Mouse (Mus musculus) small intestine, adult 2 months (tissue): Measurements from ENCODE around the gene Nae1. TPM values are rescaled to one million over a fixed set of nuclear protein-coding genes. Genes with fewer than 3 reads are reported as not detected.

Experiments used
- H3K27ac ChIP-seq: fragments of 200-500 bp; 2 replicates; pipeline ENCODE4 v1.5.1; 2012; ENCODE audit warnings: low read depth, low read length, control low read depth, inconsistent platforms; ENCODE audit not compliant: insufficient read depth
- H3K27me3 ChIP-seq: fragments of 200-500 bp; 2 replicates; pipeline ENCODE4 v1.6.1; 2012; ENCODE audit warnings: mild to moderate bottlenecking, moderate library complexity, low read length, inconsistent platforms; ENCODE audit not compliant: control insufficient read depth, insufficient read depth
- H3K36me3 ChIP-seq: fragments of 200-500 bp; 2 replicates; pipeline ENCODE4 v1.6.1; 2012; ENCODE audit warnings: mild to moderate bottlenecking, low read length, control low read depth, inconsistent platforms; ENCODE audit not compliant: control insufficient read depth, insufficient read depth
- H3K4me1 ChIP-seq: fragments of 200-500 bp; 2 replicates; pipeline ENCODE4 v1.6.1; 2012; ENCODE audit warnings: low read length, inconsistent platforms, mixed read lengths; ENCODE audit not compliant: control insufficient read depth, insufficient read depth, insufficient read length
- H3K4me3 ChIP-seq: fragments of 200-500 bp; 2 replicates; pipeline ENCODE4 v1.5.1; 2012; ENCODE audit warnings: low read depth, mild to moderate bottlenecking, control low read depth, inconsistent platforms, low read length, moderate library complexity
- CTCF ChIP-seq: fragments of 200-500 bp; IDR thresholded peaks from 2 replicates; pipeline ENCODE4 v1.5.1; 2012; ENCODE audit warnings: low read depth, mild to moderate bottlenecking, control low read depth, inconsistent platforms, low read length, moderate library complexity, mixed read lengths; ENCODE audit not compliant: insufficient replicate concordance, insufficient read length; ENCODE audit errors: extremely low read depth
- POLR2A ChIP-seq: fragments of 200-500 bp; IDR thresholded peaks from 2 replicates; pipeline ENCODE4 v1.6.1; 2012; ENCODE audit warnings: low read depth, mild to moderate bottlenecking, control low read depth, inconsistent platforms, low read length, moderate library complexity
- WGBS: fragments of 180-500 bp; shearing (Covaris S2); methylation state at CpG from one replicate; pipeline ENCODE4 v1.1.7; 2018; 5-methylcytosine and 5-hydroxymethylcytosine counted together
- polyA plus RNA-seq: library from polyadenylated mRNA; depleted of rRNA; stranded (reverse); fragments of >200 nt; gene quantifications from 2 replicates; pipeline ENCODE4 v1.2.3, GENCODE M21; 2012; rRNA removed

The Nae1 gene
- polyA plus RNA-seq, 1 experiment: 3.0 TPM

DNA sequence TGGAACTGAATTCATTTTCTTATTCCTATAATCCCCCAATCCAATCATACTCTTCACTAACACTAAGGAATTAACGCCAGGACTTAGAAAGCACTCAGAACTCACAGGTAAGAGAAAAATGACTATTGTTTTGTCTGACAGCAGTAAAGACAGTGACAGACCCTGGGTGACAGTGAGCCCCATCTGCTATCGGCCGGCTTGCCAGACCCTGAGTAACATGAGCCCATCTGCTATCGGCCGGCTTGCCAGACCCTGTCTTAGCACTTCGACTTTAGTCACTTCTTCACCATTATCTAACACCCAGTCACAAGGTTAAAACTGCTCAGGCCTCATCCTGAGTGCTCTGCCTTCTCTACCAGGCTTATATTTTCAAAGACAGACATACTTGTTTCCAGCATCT, 4.8 kb downstream of the Nae1 start:
- 92% methylated on average over 6 of the region's 6 CpGs for WGBS
- no peaks in the 10 kb centered on the region; the same call in 1 of the 2 replicates for H3K4me1 ChIP-seq
- no peak overlapping the region for H3K4me3 ChIP-seq
- TF ChIP-seq POLR2A (no peak), CTCF (no peak)
- H3K27me3 ChIP-seq: no peaks in the 10 kb centered on the region
- H3K36me3 ChIP-seq: peaks cover 21% of the 10 kb centered on the region
- no peak overlapping the region for H3K27ac ChIP-seq

DNA sequence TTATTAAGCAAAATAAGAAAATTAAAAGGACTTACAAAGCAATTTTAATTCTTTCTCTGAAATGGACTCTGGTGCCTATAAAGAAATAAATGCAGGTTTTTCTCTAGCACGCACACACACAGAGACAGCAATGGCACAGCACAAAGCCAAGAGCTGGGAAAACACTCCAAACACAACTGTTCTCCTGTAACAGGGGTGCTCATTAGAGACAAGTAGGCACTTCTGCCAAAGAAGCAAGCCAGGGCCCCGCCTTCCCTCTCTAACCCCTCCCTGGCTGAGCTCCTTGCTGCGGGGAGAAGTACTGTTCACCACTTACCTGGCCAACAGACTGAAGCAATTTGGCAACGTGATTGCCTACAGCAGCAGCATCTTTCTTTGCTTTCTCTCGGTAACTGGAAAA, 16.6 kb downstream of the Nae1 start:
- Histone ChIP-seq H3K4me3 (no peak overlapping the region), H3K4me1 (no peaks in the 10 kb centered on the region), H3K27ac (no peak overlapping the region), H3K36me3 (peaks cover 57% of the 10 kb centered on the region), H3K27me3 (no peaks in the 10 kb centered on the region)
- TF ChIP-seq CTCF (no peak), POLR2A (no peak)
- WGBS: 74% methylated on average over 5 of the region's 5 CpGs

DNA sequence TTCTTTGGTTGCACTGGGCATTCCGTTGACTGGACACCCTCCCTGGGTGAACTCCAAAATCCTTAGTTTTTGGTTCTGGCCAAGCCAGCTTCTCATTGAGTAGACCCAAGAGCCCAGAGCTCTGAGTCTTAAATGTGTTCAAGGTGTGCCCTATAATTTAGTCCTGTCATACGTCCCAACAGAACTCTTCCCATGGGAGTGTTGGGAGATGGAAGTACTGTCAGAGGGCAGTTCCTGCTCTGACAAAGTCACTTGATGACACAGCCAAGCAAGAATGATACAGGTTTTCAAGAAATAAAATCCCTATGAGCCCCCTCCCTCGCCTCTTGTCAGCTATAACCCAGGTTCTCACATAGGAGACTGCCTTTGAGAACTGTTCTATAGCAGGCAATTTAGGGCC, 24.3 kb downstream of the Nae1 start:
- peak overlapping the region; percentile 66; the same call in 1 of the 2 replicates for H3K4me3 ChIP-seq
- no peaks in the 10 kb centered on the region for H3K27me3 ChIP-seq
- no peak overlapping the region for H3K27ac ChIP-seq
- TF ChIP-seq POLR2A: no peak
- no peak for TF ChIP-seq CTCF
- peaks cover 4% of the 10 kb centered on the region for H3K4me1 ChIP-seq
- peaks cover 18% of the 10 kb centered on the region for H3K36me3 ChIP-seq
- WGBS: 93% methylated on average over 3 of the region's 3 CpGs

DNA sequence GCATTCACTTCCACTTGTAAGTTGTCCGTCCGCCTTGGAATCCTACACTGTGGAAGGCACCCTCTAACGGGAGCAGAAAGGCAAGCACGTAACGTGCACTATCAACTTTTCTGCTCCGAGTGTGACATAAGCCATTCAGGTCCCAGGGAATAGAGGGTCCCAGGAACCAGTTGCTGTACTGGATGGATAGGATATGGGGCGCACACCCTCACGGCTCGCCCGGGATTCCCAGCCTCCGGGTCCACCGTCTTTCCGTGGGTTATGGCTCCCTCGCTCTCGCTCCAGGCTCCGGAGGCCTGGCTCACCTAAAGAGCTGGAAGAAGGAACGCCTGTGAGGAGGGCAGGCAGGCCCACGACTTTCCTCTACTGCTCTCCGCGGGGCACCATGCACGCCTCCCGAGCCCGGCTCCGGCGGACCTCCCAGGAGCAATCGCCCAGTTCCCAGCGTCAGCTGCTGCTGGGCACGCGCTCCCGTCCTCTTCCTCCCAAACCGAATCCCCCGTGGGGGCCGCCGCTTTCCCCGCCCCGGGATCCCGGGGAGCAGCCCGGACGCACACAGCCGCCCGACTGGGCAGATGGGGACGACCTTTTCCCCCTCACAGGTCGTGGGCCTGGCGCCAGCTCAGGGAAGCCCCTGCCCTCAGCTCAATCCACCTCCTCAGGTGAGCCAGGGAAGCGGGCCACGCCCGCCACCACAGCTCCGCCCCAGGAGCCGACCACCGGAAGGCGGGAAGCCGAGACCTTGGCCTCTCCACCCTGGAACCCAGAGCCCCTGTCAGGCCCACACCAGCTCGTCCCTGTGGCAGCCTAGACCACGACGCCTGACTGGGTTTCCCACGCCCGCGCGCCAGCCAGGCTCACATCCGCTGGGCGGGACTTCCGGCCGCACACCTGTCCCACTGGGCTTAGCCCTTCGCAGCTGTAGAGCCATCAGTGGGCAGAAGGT, 25.1 kb downstream of the Nae1 start, which contains the start of gene Terb1:
Terb1 (minus strand) TSS at position 850 of the 946 bp plus-strand sequence.
- H3K4me1 ChIP-seq: peaks cover 4% of the 10 kb centered on the region
- H3K27me3 ChIP-seq: no peaks in the 10 kb centered on the region
- peak within 1 kb of the TSS; percentile 66 for H3K4me3 ChIP-seq
- H3K27ac ChIP-seq: no peak within 1 kb of the TSS
- TF ChIP-seq CTCF (no peak), POLR2A (no peak)
- 2% methylated on average over 64 of the region's 64 CpGs for WGBS
- peaks cover 12% of the 10 kb centered on the region for H3K36me3 ChIP-seq

DNA sequence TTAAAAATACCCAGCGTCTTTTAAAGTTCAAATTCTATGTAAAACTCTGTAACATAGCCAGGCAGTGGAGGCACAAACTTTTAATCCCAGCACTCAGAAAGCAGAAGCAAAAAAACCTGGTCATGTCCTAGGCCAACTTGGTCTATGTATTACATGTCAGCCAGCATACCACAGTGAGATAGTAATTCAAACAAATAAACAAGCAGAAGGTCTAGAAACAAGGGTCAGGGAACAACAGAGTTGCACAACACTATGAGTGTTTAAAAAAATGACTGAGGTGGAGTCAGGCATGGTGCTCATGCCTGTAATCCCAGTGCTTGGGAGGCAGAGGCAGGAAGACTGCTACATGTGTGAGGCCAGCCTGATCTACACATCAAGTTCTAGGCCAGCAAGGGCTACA, 55.3 kb downstream of the Nae1 start:
- Histone ChIP-seq H3K27ac (no peak overlapping the region), H3K4me3 (no peak overlapping the region), H3K4me1 (no peaks in the 10 kb centered on the region), H3K27me3 (no peaks in the 10 kb centered on the region), H3K36me3 (no peaks in the 10 kb centered on the region)
- TF ChIP-seq POLR2A (no peak), CTCF (no peak)
- WGBS: 64% methylated on average over 1 of the region's 1 CpGs

DNA sequence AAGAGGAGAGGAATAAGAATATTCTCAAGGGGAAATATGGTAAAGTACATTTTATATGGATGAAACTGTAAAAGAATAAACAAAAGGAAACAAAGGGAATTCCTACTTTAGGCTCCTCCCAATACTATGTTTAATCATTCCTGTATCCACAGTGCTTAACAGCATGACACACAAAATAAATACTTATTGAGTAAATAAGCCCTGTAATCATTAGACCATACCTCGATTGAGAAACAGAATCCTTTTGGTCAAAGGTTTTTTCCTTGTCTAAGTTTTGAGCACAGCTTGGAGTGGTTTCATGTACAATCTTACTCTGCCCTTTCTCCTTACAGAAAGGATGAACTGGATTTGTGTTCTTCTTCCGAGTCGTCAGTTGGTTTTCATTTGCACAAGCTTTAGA, 62.0 kb downstream of the Nae1 start:
- no peaks in the 10 kb centered on the region for H3K4me1 ChIP-seq
- H3K27me3 ChIP-seq: no peaks in the 10 kb centered on the region
- H3K4me3 ChIP-seq: no peak overlapping the region
- no peak for TF ChIP-seq POLR2A
- H3K36me3 ChIP-seq: no peaks in the 10 kb centered on the region
- WGBS: 25% methylated on average over 3 of the region's 3 CpGs
- H3K27ac ChIP-seq: no peak overlapping the region

DNA sequence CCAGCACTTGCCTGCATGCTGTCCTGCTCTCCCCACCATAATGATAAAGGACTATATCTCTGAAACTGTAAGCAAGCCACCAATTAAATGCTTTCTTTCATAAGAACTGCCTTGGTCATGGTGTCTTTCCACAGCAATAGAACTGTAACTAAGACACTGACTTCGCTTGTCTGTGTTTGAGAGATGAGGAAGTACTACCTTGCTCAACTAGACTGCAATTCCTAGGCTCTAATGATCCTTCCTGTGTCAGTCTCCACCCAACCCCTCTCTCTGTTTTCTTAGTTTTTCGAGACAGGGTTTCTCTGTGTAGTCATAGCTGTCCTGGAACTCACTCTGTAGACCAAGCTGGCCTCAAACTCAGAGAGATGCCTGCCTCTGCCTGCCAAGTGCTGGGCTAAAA, 67.0 kb downstream of the Nae1 start:
- H3K36me3 ChIP-seq: no peaks in the 10 kb centered on the region
- no peaks in the 10 kb centered on the region for H3K27me3 ChIP-seq
- 64% methylated on average over 2 of the region's 2 CpGs for WGBS
- no peak for TF ChIP-seq CTCF
- no peak for TF ChIP-seq POLR2A
- no peak overlapping the region for H3K4me3 ChIP-seq
- H3K27ac ChIP-seq: no peak overlapping the region
- no peaks in the 10 kb centered on the region for H3K4me1 ChIP-seq

Other genes with a start within 250 kb of the Nae1 start
- not detected in 2 replicates for gene Cmtm2a, start 241.5 kb downstream of the Nae1 start, polyA plus RNA-seq
- gene Gm45711, start 224.6 kb downstream of the Nae1 start, polyA plus RNA-seq: not detected in 2 replicates
- 0.13 TPM in 1 of 2 replicates, not detected in the other for gene Cmtm1, start 224.5 kb downstream of the Nae1 start, polyA plus RNA-seq
- gene Gm11020, start 213.1 kb downstream of the Nae1 start, polyA plus RNA-seq: not detected in 2 replicates
- gene Cmtm2b, start 212.4 kb downstream of the Nae1 start, polyA plus RNA-seq: not detected in 2 replicates
- gene Cmtm3, start 195.2 kb downstream of the Nae1 start, polyA plus RNA-seq: 21.3 and 23.8 TPM in 2 replicates
- 13.0 and 25.6 TPM in 2 replicates for gene Cmtm4, start 138.8 kb downstream of the Nae1 start, polyA plus RNA-seq
- gene Dync1li2, start 91.6 kb downstream of the Nae1 start, polyA plus RNA-seq: 3.9 and 4.4 TPM in 2 replicates
- 0.06 TPM in 1 of 2 replicates, not detected in the other for gene Terb1, start 24.7 kb downstream of the Nae1 start, polyA plus RNA-seq
- gene Car7, start 52 bp upstream of the Nae1 start, polyA plus RNA-seq: 0.98 and 2.1 TPM in 2 replicates
- gene Pdp2, start 56.8 kb upstream of the Nae1 start, polyA plus RNA-seq: 1.9 and 5.8 TPM in 2 replicates
- gene Cdh16, start 89.8 kb upstream of the Nae1 start, polyA plus RNA-seq: not detected in 2 replicates
- 4.7 and 5.2 TPM in 2 replicates for gene Rrad, start 96.7 kb upstream of the Nae1 start, polyA plus RNA-seq
- gene Ciao2b, start 107.3 kb upstream of the Nae1 start, polyA plus RNA-seq: 35.2 and 56.7 TPM in 2 replicates
- gene Ces2a, start 199.4 kb upstream of the Nae1 start, polyA plus RNA-seq: 77.0 and 118 TPM in 2 replicates